Mouse (Mus musculus) splenic B cell, adult 2 months (primary cell): ENCODE data around the gene Abcg5.
A peak's percentile ranks its signal among the peaks of the same experiment; 100 is the strongest.

ENCODE experiments used
- DNase-seq: peaks from one replicate; pipeline ENCODE4 v3.0.0-alpha.2; 2011; ENCODE audit warnings: low read depth, low spot score
- H3K27me3 ChIP-seq: 2 replicates; pipeline ENCODE4 v1.6.1; 2012; ENCODE audit warnings: mild to moderate bottlenecking, low read length, moderate library complexity, mixed read lengths; ENCODE audit not compliant: control insufficient read depth, poor library complexity, insufficient read depth, severe bottlenecking
- H3K36me3 ChIP-seq: 2 replicates; pipeline ENCODE4 v1.6.1; 2012; ENCODE audit warnings: mild to moderate bottlenecking, low read length, moderate library complexity, mixed read lengths; ENCODE audit not compliant: control insufficient read depth, poor library complexity, insufficient read depth, severe bottlenecking

Gene Abcg5

DNA sequence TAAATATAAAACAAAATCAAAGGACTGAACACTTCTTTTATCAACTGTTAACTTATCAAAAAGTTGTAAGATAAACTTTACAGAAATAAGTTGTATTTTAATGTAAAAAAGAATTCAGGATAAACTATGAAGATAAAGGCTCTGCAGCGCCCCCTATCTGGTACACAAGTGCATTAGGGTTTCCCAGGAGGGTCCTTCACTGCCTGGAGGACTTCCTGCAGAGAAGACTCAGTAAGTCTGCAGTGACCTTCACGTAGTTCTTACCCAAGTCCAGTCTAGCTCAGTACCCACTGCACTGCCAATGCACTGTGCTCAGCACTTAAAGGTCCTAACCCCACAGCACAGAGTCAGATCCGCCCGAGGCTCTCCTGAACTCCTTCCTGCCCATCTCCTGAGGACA is 24.6 kb upstream of the Abcg5 start:
- DNase-seq: peak; percentile 15
- H3K27me3 ChIP-seq: no peaks in the 10 kb centered on the region

DNA sequence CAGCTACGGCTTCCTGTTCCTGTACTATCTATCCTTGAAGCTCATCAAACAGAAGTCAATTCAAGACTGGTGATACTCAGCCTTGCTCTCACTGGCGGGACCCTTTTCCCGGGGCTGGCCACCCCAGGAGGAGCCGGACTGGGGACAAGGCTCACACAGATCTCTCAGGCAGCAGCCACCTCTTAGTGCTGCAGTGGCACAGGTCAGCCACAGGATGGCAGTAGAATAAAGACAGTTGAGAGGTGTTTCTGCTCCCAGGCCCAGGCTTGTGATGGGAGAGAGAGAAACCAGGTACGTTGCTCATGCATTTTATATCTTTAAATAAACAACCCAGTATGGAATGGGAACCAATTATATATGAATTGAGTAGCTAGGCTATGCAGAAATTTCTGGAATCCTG is 15.9 kb upstream of the Abcg5 start:
- peak; percentile 44 for DNase-seq
- Histone ChIP-seq H3K36me3 (no peaks in the 10 kb centered on the region), H3K27me3 (no peaks in the 10 kb centered on the region)

More for the DNA sequence above, 24.6 kb upstream of the Abcg5 start:
- H3K36me3 ChIP-seq: peaks cover 5% of the 10 kb centered on the region; the same call in 1 of the 2 replicates

DNA sequence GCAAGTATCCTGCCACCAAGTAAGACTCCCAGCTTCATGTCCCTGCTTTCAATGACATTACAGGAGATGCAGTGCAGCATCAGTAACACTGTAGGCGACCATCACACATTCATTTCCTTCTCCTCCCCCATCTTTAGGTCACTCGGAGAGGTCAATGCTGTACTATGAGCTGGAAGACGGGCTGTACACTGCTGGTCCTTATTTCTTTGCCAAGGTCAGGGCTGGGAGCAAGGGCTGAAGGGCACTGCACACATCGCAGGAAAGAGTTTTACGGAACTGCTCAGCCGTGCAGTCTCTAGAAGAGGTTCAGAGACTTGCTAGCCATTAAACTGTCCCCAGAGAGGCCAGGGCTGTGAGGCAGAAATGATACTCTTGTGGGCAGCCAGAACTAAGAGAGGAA is 13.7 kb upstream of the Abcg5 start:
- Histone ChIP-seq H3K36me3 (no peaks in the 10 kb centered on the region), H3K27me3 (no peaks in the 10 kb centered on the region)
- no peak for DNase-seq

DNA sequence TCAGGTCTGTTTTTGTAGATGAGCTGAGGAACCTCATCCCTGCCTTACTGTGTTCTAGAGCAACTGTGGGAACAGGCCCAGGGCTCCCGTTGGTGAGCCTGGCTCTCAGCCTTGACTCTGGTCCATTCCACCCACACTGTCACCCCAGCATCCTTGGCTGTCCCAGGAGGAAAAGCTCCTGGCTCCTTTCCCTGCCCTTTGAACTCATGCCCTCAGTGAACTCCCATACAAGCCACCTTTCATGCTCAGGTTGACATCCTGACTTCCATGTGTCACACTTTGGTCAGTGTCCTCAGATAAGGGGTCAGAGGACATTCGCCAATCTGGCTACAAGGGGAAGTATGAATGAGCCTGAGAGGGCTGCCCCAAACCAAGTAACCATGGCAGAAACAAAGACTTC is 10.9 kb upstream of the Abcg5 start:
- Histone ChIP-seq H3K27me3 (no peaks in the 10 kb centered on the region), H3K36me3 (no peaks in the 10 kb centered on the region)
- DNase-seq: no peak

DNA sequence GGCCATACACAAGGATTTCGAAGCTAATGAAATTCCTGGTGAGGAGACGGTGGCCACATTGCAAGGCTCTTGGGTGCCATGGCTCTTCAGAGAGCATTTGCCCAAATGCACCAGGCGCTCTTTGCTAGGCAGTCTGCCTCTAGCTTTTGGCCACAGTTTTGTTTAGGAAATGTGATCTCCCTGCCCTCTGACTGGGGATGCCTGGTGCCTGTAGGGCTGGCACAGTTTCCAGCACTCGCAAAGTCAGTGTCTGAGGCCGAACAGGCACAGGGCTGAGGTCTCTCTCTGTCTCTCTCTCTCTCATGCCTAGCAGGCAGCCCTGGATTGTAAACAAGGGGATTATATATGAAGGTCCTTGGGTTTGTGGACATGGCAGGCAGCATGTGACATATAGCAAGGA is 7.3 kb upstream of the Abcg5 start:
- DNase-seq: no peak
- Histone ChIP-seq H3K27me3 (no peaks in the 10 kb centered on the region), H3K36me3 (no peaks in the 10 kb centered on the region)

DNA sequence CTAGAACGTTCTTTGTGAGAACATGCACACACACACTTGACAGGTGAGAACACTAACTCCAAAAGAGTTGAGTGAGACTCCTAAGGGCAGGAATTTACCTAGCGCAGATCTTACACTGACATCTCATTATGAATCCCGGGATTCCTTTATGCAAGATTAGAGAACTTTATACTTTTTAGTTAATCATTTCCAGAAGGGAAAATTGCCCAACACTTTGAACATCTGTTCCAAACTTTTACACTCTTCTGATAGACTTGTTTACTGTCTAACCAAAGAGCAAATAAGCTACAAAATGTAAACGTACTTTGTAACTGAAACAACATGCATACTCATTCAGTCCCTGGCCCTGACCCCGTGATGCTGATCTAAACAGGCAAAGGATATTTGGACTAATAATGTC is 6.5 kb upstream of the Abcg5 start:
- H3K36me3 ChIP-seq: no peaks in the 10 kb centered on the region
- DNase-seq: no peak
- H3K27me3 ChIP-seq: no peaks in the 10 kb centered on the region

DNA sequence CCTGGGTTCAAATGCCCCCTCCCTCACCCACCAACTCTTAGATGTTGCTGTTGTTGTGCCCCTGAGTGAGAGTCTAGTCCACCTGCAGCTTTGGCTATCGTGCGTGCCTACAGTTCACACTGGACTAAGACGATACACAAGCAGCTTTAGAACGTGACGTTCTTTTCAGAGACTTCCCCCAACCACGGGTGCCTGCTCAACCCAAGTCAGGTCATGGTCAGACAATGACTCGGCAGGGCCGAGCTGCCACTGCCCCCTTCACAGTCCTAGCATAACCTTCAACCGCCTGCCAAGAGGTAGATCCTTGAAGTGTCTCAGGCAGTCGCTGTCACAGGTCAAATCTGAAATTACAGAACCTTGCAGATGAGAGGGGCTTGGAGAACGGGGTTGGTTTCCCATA is 6.0 kb upstream of the Abcg5 start:
- DNase-seq: no peak
- Histone ChIP-seq H3K36me3 (no peaks in the 10 kb centered on the region), H3K27me3 (no peaks in the 10 kb centered on the region)

DNA sequence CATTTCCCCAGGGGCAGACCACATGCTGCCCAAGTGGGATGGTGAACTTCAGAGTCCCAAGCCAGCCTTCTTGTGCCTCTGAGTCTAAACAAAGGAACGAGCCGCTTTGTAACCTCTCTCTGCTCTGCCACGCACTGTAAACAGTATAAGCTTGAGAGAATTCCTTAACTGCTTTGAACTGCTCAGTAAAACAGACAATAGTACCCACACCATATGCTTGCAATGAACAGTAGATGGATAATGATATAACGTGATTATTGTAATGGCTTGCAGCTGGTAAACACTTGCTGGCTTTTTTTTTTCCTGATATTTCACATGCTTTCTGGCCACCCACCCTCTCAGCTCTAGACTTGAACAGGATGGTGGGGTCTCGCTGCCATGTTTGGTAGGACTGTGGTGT is 5.2 kb upstream of the Abcg5 start:
- no peak for DNase-seq
- no peaks in the 10 kb centered on the region for H3K36me3 ChIP-seq
- H3K27me3 ChIP-seq: no peaks in the 10 kb centered on the region

DNA sequence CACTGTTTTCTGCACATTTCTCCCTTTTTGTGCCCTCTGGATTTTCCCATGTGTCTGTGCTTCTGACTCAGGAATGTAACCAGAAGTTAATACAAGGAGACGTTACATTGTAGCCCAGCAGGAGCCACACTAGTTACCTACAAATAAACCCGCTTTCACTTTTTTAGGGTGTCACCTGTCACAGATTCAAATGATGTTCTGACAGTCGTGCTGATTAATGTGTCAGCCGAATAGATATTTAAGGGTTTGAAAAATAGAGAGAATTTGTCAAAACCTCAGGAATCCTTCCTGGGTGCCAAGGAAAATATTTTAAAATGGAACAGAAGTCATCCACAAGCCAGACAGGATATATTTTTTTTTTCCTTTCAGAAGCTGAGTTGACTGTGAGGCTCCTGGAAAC is 2.5 kb upstream of the Abcg5 start:
- H3K36me3 ChIP-seq: no peaks in the 10 kb centered on the region
- no peak for DNase-seq
- no peaks in the 10 kb centered on the region for H3K27me3 ChIP-seq

DNA sequence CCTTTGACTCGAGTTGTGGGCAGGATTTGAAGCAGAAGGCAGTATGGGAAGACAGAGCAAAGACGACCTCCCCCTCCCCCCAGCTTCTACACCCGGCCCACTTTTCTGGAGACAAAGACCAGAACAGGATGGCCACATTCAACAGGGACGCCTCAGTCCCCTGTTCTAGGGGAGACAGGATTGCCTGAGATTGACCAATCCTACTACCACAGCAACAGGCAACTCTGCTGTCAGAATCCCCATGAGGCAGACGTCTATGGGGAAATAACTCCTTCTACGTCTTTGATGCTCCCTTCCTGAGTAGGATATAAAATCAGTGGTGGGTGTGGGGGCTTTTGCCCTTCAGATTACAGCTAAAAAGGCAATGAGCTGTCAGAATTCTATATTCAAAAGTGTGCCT is 1.5 kb upstream of the Abcg5 start:
- no peaks in the 10 kb centered on the region for H3K27me3 ChIP-seq
- DNase-seq: no peak
- H3K36me3 ChIP-seq: no peaks in the 10 kb centered on the region

DNA sequence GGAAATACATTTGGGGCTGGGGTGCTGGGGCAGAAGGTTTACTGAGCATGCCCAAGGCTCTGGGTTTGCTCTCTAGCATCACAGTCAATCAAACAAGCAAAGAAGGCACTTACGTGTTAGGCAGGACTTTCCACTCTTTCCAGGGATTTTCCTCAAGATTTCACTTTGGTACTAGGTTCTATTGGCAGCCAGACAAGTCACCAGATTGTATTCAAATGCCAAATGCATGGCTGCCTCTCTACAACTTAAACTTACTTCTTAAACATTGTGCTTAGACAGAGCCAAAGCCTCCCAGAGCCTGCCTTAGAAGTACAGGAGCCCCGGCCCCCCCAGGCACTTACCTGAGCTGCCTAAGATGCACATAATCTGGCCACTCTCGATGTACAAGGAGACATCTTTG is 1.1 kb downstream of the Abcg5 start:
- DNase-seq: no peak
- Histone ChIP-seq H3K36me3 (no peaks in the 10 kb centered on the region), H3K27me3 (no peaks in the 10 kb centered on the region)

DNA sequence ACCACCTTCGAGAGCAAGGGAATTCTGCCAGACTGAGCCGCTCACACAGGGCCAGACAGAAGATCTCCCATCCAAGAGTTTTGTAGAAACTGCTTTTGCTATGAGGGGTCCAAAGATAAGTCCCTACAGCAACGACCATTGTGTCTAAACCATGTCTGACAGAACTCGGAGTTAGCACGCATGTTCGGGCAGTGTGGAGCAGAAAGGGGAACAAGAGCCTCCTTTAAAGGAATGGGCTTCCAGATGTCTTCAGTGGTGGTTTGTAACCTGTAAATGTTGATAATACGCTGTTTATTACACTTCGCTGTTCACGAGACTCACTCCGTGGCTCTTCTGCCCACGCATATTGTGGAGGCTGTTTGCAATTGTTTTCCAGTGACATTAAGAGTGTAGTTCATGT is 5.2 kb downstream of the Abcg5 start:
- Histone ChIP-seq H3K36me3 (no peaks in the 10 kb centered on the region), H3K27me3 (no peaks in the 10 kb centered on the region; the same call in 1 of the 2 replicates)
- DNase-seq: no peak

DNA sequence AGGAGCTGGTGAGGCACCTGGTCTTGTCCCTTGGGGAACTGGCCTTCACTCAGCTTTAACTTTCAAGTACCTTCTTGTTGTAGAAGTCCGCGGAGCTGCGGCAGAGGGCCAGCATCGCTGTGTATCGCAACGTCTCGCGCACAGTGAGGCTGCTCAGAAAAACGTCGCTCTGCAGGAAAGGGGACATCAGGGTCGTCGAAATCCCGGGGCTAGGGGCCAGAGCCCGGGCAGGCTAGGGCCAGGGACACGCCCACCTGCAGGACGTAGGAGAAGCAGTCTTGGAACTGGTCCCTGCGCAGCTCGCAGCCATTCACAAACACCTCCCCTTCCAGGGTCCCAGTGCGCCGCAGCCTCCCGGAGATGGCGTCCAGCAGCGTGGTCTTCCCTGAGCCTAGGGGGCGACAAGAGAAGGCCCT is 6.9 kb downstream of the Abcg5 start, which contains the start of gene Abcg8:
Gene Abcg8, plus strand, starts transcription at position 352 of the 416 bp plus-strand sequence.
- DNase-seq: no peak
- Histone ChIP-seq H3K36me3 (no peaks in the 10 kb centered on the region), H3K27me3 (no peaks in the 10 kb centered on the region; the same call in 1 of the 2 replicates)

DNA sequence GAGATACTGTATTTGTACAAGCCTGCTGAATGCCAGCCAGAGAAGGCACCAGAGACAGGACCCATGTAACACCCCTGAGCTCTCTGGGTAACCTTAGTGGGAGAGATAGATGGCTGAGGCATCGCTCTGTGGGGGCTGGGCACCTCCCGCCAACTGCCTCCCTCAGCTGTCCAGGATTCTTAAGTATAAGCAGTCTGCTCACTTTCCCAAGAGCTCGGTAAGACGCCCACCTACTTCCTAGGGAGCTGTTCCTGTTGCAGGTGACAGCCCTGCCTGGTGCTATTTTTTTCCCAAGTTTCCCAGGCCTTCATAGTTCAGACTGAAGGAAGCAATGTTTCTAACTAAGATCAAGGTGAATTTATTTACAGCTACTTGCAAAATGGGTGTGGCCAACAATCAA is 7.6 kb downstream of the Abcg5 start:
- DNase-seq: no peak

DNA sequence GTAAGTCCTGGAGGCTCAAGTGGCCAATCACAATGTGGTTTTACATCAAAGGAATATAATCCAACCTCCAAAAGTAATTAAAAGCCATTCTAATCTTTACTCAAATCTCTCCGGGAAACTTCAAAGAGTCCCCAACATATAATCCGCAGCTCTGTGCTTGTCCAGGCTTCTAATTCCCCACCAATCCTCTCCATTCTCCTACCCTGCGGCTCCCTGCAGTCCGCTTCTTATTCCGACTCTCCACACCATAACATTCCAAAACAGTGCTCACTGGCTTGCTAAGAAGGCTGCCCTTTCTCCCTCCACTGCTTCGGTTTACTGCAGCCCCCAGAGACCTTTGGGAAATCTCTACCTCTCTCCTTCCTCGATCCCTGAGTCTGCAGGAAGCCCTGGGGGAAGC is 8.8 kb downstream of the Abcg5 start:
- Histone ChIP-seq H3K36me3 (no peaks in the 10 kb centered on the region), H3K27me3 (no peaks in the 10 kb centered on the region; the same call in 1 of the 2 replicates)
- no peak for DNase-seq

More for the DNA sequence above, 7.6 kb downstream of the Abcg5 start:
- Histone ChIP-seq H3K27me3 (no peaks in the 10 kb centered on the region; the same call in 1 of the 2 replicates), H3K36me3 (no peaks in the 10 kb centered on the region)
